Mouse (Mus musculus): ENCODE measurements around the gene Gm4922. TPM values are rescaled to one million over a fixed set of nuclear protein-coding genes. Genes with fewer than 3 reads are reported as not detected.

Gene Gm4922
- polyA plus RNA-seq (2012; rRNA removed), result not detected in 2 replicates

GRCm38 (mm10) chr10:18786693-18787092 lies at the start of gene Gm4922:
Gene Gm4922, minus strand, starts transcription at chr10:18786793.

DNA sequence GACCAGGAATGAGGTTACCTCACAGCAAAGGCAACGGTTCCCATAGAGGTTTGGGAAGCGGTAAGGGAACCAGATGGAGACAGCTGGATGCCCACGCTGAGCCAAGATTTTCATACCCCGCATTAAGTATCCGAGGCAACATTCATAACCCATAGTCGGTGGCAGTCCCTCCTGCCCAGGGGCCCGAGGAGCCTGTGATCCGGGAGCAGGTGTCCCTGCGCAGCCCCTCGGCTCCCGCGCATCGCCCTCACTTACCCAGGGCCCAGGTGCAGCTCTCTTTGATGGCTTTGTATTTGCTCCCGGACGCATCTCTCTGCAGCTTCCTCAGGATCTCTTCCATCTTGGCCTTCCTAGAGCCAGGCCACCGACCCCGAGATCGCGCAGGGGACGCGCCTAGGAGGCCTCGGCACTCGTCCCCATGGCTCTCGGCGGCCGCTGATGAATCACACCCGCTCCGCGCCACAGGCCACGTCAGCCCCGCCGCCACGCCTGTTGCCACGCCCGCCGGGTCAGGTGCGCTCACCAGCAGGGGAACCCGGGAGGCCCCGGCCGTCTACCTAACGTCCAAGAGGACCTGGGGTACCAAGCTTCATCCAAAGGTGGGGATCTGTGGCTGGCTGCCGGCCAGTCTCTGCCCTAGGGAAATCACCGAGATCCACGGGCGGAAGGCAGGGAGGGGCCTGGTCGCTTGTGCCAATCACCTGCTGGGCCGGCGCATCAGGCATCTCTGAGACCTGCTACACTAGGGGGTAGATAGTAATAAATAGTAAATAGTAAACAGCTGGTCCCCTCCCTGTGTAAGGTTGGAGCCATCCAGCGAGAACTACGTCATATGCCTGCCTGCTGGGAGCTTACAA lies 43.1 kb downstream of the Gm4922 start, which contains the start of gene Arfgef3:
Gene Arfgef3 (minus strand): TSS at position 664 of the 857 bp plus-strand sequence.

Other genes starting within 250 kb of the Gm4922 start
- 3.8 and 6.0 TPM in 2 replicates for gene Hebp2, start 240.7 kb downstream of the Gm4922 start, polyA plus RNA-seq (2012; rRNA removed)
- 4.1 and 4.5 TPM in 2 replicates for gene Arfgef3, start 42.8 kb downstream of the Gm4922 start, polyA plus RNA-seq (2012; rRNA removed)
- 3.9 and 20.9 TPM in 2 replicates for gene Perp, start 58.2 kb upstream of the Gm4922 start, polyA plus RNA-seq (2012; rRNA removed)
- gene Tnfaip3, start 228.9 kb upstream of the Gm4922 start, polyA plus RNA-seq (2012; rRNA removed), result 2.3 and 3.3 TPM in 2 replicates